Mouse (Mus musculus) stomach, embryonic 16.5 days (tissue): ENCODE data around the gene Tmem164. TPM values are rescaled to one million over a fixed set of nuclear protein-coding genes. Genes with fewer than 3 reads are reported as not detected.
"Not testable (repeated sequence)": the region's sequence is repeated elsewhere in the genome, so short reads cannot be mapped to it uniquely, and the experiment has no call there.

ENCODE experiments used
- ATAC-seq: fragments of 200-750 bp; cut with Nextera tagmentation; 2 replicates; pipeline ENCODE4 v1.8.0; 2017; ENCODE audit warnings: moderate number of reproducible peaks, moderate TSS enrichment; ENCODE audit not compliant: insufficient read depth, low FRiP score
- H3K27ac ChIP-seq: fragments of 300-500 bp; sonication (generic); 2 replicates; pipeline ENCODE4 v1.5.1; 2014; ENCODE audit warnings: low read length
- H3K27me3 ChIP-seq: fragments of 300-500 bp; sonication (generic); 2 replicates; pipeline ENCODE4 v1.6.1; 2014; ENCODE audit warnings: low read length, control low read depth, mixed read lengths; ENCODE audit not compliant: control insufficient read depth, insufficient read depth
- H3K36me3 ChIP-seq: fragments of 300-500 bp; sonication (generic); 2 replicates; pipeline ENCODE4 v1.6.1; 2014; ENCODE audit warnings: low read length; ENCODE audit not compliant: control insufficient read depth, insufficient read depth
- H3K4me1 ChIP-seq: fragments of 300-500 bp; sonication (generic); 2 replicates; pipeline ENCODE4 v1.6.1; 2014; ENCODE audit warnings: low read length, control low read depth, mixed read lengths; ENCODE audit not compliant: control insufficient read depth, insufficient read depth
- H3K4me2 ChIP-seq: fragments of 300-500 bp; sonication (generic); 2 replicates; pipeline ENCODE4 v1.6.1; 2014; ENCODE audit warnings: low read depth, low read length, mixed read lengths
- H3K4me3 ChIP-seq: fragments of 300-500 bp; sonication (generic); replicated peaks from 2 replicates; pipeline ENCODE4 v1.5.1; 2014; ENCODE audit warnings: mild to moderate bottlenecking, low read length
- H3K9ac ChIP-seq: fragments of 300-500 bp; sonication (generic); 2 replicates; pipeline ENCODE4 v1.6.1; 2014; ENCODE audit warnings: low read length
- H3K9me3 ChIP-seq: fragments of 300-500 bp; sonication (generic); replicated peaks from 2 replicates; pipeline ENCODE4 v1.6.1; 2016; ENCODE audit warnings: low read length, control low read depth; ENCODE audit not compliant: control insufficient read depth
- WGBS: fragments of 180-500 bp; shearing (Covaris S2); extraction: QIAGEN DNeasy Blood & Tissue Kit; methylation state at CpG from one replicate; pipeline ENCODE4 v1.1.7; 2014; 5-methylcytosine and 5-hydroxymethylcytosine counted together
- polyA plus RNA-seq: library from polyadenylated mRNA; unstranded; fragments of >200 nt; fragmentation: Nextera tagmentation; extraction: Ambion mirVana; gene quantifications from 2 replicates; pipeline ENCODE4 v1.2.1, GENCODE M21; 2015

Gene Tmem164
- 60.5 and 67.9 TPM in 2 replicates for polyA plus RNA-seq

DNA sequence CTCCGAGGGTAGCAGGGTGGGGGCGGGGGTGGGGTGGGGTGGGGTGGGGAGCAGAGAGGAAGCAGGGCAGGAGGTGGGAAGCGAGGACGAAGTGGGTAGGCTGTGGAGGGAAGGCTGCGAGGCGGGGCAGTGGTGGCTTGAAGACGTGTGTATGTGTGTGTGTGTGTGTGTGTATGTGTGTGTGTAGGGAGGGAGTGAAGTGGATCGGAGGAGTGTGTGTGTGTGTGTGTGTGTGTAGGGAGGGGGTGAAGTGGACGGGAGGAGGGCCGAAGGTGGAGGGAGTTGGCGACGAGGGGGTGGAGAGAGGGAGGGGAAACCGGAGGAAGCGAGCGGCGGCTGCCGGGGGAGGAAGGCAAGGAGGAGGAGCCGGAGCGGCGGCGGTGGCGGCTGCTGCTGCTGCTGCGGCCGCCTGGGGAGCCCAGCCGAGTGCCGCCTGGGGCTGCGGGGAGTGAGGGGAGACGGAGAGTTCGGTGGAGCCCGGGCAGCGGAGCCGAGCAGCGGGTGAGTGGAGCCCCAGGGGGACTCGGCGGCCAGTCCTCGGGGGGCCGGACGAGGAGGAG lies at the start of gene Tmem164:
TSS of gene Tmem164 (plus strand) at position 351 of the 560 bp plus-strand sequence.
- WGBS = 9% methylated on average over 23 of the region's 38 CpGs
- Histone ChIP-seq H3K27me3 (peaks cover 14% of the 10 kb centered on the region; the same call in 1 of the 2 replicates), H3K27ac (peak within 1 kb of the TSS; percentile 98), H3K4me2 (peak within 1 kb of the TSS; percentile 81), H3K36me3 (no peaks in the 10 kb centered on the region), H3K9ac (peak within 1 kb of the TSS; percentile 77), H3K4me1 (peaks cover 24% of the 10 kb centered on the region), H3K4me3 (peak within 1 kb of the TSS; percentile 60), H3K9me3 (no peaks in the 10 kb centered on the region)
- ATAC-seq = peak; percentile 88

DNA sequence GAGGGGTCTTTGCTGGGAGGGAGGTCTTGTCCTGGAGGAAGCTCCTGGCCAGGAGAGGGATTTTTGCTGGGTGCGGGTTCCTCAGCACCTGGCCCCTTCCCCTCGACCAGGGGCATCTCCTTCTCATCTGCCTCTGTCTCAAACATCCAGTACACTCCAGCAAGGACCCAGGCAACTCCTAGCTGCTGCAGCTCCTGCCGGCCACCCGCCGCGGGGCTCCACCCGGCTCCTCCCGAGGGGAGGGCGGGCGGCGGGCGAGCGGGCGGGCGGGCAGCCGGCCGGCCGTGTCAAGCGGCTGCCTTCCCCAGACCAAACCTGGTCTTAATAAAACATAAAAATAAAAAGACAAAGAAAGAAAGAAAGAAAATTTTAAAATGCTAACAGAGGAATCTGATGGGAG lies 48.2 kb upstream of the Tmem164 start:
- not testable (repeated sequence) for H3K9me3 ChIP-seq, H3K9ac ChIP-seq, ATAC-seq, H3K4me3 ChIP-seq, H3K4me1 ChIP-seq, H3K36me3 ChIP-seq, H3K4me2 ChIP-seq, H3K27ac ChIP-seq, H3K27me3 ChIP-seq
- WGBS = 51% methylated on average over 13 of the region's 19 CpGs

DNA sequence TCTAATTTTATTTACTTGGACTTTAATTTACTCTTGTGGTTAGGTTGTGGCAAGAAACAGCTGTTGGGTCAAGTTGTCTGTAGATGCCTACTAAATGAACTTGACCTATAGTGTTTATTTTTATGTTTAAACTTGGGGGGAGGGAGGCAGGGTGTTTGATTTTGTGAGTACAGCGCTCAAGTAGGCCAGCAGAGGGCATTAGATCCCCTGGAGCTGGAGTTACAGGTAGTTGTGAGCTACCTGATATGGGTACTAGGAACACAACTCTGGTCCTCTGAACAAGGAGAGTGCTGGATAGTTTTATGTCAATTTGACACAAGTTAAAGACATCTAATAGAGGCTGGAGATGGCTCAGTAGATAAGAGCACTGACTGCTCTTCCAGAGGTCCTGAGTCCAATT lies 34.0 kb upstream of the Tmem164 start:
- Histone ChIP-seq H3K36me3 (no peaks in the 10 kb centered on the region), H3K4me1 (no peaks in the 10 kb centered on the region), H3K4me3 (no peak overlapping the region), H3K27ac (no peak overlapping the region), H3K9me3 (no peaks in the 10 kb centered on the region), H3K4me2 (no peak overlapping the region), H3K9ac (no peak overlapping the region), H3K27me3 (no peaks in the 10 kb centered on the region)
- 62% methylated on average over 1 of the region's 1 CpGs for WGBS
- no peak for ATAC-seq

DNA sequence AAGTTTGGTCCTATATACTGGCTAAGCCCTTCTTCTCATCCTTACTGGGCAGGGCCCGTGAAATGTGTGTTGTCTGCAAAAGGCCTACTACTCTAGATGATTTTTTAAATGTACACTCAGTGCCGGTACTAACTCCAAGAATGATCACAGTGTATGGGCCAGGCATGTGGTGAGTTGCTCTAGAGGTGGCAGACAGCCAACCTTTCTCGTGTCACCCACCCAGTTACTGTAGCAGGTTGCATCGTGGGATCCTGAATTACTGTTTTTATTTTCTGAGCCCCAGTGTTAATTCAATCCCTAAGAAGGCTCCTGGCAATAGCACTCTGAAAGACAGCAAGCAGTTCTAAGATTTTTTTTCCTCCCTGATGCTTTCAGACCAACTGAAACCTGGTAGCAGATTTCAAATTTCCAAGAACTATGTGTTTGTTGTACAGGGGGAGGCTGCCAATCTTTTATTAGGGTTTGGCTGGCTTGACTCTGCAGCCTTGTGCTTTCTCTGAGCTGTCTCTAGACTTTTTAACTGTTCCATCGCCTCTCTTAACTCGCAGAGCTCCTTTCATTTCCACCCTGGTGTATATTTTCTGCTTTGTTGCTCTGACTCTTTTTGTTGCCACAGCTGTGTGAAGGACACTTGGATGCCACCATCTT lies 31.0 kb upstream of the Tmem164 start:
- ATAC-seq = no peak
- WGBS = 62% methylated on average over 6 of the region's 6 CpGs

DNA sequence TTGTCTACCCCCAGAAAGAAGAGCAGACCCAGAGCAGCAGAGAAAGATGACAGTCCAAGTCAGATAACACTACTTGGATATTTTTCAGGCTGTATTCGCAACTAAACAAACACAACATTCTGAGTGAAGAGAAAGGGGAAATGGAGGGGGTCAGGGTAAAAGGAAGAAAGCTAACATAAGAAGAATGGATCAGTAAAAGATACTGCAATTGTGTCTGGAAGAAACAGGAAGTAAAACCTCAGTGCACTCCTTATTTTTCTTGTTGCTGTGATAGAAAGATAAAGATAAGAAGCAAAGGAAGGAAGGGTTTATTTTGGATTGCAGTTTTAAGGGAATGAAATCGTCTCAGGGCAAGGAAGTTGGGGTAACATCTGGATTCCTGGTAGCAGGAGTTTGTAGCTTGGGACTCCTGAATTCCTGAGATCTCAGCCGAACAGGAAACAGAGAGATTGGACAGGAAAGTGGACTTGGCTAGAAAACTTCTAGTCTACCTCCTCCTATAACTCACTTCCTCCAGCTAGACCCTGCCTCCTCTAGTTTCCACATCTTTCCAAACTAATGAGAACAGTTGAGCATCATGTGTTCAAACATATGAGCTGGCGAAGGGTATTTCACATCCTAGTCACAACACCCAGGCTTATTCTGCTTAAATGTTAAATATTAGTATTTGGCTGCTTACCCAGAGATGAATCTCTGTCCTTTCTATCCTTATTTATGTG lies 16.3 kb upstream of the Tmem164 start:
- Histone ChIP-seq H3K9ac (no peak overlapping the region), H3K4me2 (no peak overlapping the region), H3K27me3 (no peaks in the 10 kb centered on the region), H3K4me3 (no peak overlapping the region), H3K36me3 (no peaks in the 10 kb centered on the region), H3K4me1 (no peaks in the 10 kb centered on the region), H3K27ac (peak overlapping the region; percentile 52), H3K9me3 (no peaks in the 10 kb centered on the region)
- 55% methylated on average over 4 of the region's 4 CpGs for WGBS
- peak; percentile 53; the same call in 1 of the 2 replicates for ATAC-seq

More for the DNA sequence above, 31.0 kb upstream of the Tmem164 start:
- no peak overlapping the region for H3K4me3 ChIP-seq
- H3K27me3 ChIP-seq = no peaks in the 10 kb centered on the region
- H3K36me3 ChIP-seq = no peaks in the 10 kb centered on the region
- H3K9me3 ChIP-seq = no peaks in the 10 kb centered on the region
- H3K4me2 ChIP-seq = no peak overlapping the region
- H3K4me1 ChIP-seq = no peaks in the 10 kb centered on the region
- H3K27ac ChIP-seq = no peak overlapping the region; the same call in 1 of the 2 replicates
- H3K9ac ChIP-seq = no peak overlapping the region

DNA sequence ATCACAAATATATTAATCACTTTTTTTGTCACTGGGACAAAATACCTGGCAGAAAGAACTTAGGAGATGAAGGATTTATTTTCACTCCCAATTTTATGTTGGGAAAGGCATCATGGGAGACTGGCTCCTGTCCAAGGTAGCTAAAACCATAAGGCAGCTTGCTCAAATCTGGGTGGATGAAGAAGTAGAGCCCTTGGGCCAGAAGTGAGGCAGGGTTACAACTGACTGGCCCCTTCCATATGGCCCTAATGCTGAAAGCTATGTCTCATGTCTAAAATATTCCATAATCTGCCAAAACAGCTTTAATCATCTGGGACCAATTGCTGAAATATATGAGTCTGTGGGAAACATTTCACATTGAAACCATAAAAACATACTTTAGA lies 15.8 kb upstream of the Tmem164 start:
- ATAC-seq = peak; percentile 53; the same call in 1 of the 2 replicates
- Histone ChIP-seq H3K27me3 (no peaks in the 10 kb centered on the region), H3K9ac (no peak overlapping the region), H3K36me3 (no peaks in the 10 kb centered on the region), H3K4me1 (no peaks in the 10 kb centered on the region), H3K4me3 (no peak overlapping the region), H3K9me3 (no peaks in the 10 kb centered on the region), H3K4me2 (no peak overlapping the region), H3K27ac (peak overlapping the region; percentile 64; the same call in 1 of the 2 replicates)

DNA sequence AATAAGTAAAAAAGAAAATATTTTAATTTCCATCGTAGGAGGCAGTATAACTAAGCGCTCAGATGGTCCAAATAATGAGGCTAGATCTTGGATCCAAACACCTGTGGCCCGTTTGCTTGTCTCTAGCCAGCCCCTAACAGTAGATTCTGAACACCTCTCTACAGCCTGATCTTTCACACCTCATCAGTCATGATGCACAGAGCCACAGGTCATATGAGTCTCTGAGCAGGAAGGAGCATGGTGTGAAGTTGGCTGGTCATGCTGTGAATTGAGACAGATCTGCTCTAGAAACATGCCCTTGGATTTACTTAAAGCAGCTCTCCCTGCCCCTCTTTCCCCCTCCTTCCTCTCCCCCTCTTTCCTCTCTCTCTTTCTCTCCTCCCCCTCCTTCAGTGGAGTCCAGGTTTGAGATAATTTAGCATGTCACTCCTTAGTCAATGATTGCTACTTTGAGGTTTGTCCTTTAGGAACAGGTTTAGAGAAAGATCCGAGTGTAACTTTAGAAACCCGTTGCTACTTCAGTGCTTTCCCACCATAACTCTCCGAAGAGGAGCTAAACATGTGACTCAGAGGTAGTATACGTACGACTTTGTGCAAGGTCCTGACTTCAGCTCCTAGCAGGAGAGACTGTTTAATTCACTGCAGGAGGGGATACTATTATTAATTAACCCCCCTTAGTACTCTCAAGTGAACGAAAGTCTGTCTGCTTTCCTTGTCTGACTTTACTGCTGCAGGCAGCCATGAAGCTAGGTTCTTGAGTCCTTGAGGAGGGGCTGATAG lies 11.7 kb upstream of the Tmem164 start:
- 56% methylated on average over 9 of the region's 9 CpGs for whole genome bisulfite sequencing
- no peak for ATAC-seq
- Histone ChIP-seq H3K27ac (no peak overlapping the region), H3K27me3 (no peaks in the 10 kb centered on the region), H3K9me3 (no peaks in the 10 kb centered on the region), H3K4me2 (no peak overlapping the region), H3K9ac (no peak overlapping the region), H3K4me1 (no peaks in the 10 kb centered on the region), H3K36me3 (no peaks in the 10 kb centered on the region), H3K4me3 (no peak overlapping the region)

DNA sequence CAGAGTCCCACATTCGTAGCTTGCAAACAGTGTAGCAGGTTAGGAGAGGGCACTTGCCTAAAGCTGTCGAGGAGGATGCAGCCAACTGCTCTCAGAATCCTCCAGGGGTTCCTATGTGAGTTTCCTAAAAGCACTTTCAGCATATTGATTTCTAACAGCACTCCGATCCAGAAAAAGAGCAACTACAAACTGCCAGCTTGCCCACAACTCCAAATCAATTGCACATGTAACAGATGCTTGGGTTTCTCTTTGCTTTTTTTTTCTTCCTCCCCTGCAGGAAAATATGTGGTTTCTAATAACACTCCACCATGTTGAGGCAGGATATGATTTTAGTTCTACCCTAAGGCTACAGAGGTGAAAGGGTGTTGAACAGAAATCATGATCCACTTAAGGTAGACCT lies 11.1 kb upstream of the Tmem164 start:
- Histone ChIP-seq H3K27ac (no peak overlapping the region), H3K36me3 (no peaks in the 10 kb centered on the region), H3K4me1 (no peaks in the 10 kb centered on the region), H3K27me3 (no peaks in the 10 kb centered on the region), H3K4me2 (no peak overlapping the region), H3K4me3 (no peak overlapping the region), H3K9me3 (no peaks in the 10 kb centered on the region), H3K9ac (no peak overlapping the region)
- WGBS = 48% methylated on average over 3 of the region's 3 CpGs
- no peak for ATAC-seq

DNA sequence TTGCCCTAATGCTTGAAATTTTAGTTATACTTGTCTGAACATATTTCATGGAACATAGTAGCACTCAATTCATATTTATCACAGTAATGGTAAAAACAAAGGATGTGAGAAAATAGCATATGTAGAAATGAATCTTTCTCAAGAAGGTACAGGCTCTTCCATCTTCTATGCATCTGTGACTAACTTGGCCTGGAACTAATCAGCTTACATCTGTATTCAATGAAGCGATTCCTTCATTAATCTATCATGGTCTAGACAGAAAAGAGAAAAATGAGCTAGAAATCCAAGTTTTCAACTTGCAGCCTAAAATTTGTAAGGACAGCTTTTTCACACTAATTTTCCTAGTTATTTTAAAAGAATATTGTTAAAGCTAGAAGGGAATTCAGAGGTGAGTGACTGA lies 10.1 kb upstream of the Tmem164 start:
- Histone ChIP-seq H3K9ac (no peak overlapping the region), H3K27me3 (no peaks in the 10 kb centered on the region), H3K9me3 (no peaks in the 10 kb centered on the region), H3K4me2 (no peak overlapping the region), H3K36me3 (no peaks in the 10 kb centered on the region), H3K27ac (no peak overlapping the region), H3K4me3 (no peak overlapping the region), H3K4me1 (no peaks in the 10 kb centered on the region)
- 60% methylated on average over 1 of the region's 1 CpGs for WGBS
- no peak for ATAC-seq
